Mouse (Mus musculus) erythroblast, embryonic 14.5 days (primary cell): ENCODE measurements around the gene Gm20517.

ENCODE experiments used
- GATA1 ChIP-seq: IDR thresholded peaks from 2 replicates; pipeline ENCODE4 v1.6.1; 2012; ENCODE audit warnings: low read length, inconsistent platforms, mixed read lengths
- TAL1 ChIP-seq: IDR thresholded peaks from 3 replicates; pipeline ENCODE4 v1.6.1; 2012; ENCODE audit warnings: low read length, inconsistent platforms, mixed read lengths

GRCm38 (mm10) chr17:47609182-47609581 is 2.2 kb upstream of the Gm20517 start:
- no peak for TF ChIP-seq TAL1
- no peak for TF ChIP-seq GATA1
